Mouse (Mus musculus) embryonic facial prominence, embryonic 11.5 days (tissue): ENCODE measurements around the gene Mre11a. TPM values are rescaled to one million over a fixed set of nuclear protein-coding genes. Genes with fewer than 3 reads are reported as not detected.

Source experiments
- ATAC-seq: fragments of 200-750 bp; cut with Nextera tagmentation; replicated peaks from 2 replicates; pipeline ENCODE4 v1.8.0; 2017; ENCODE audit warnings: low read depth; ENCODE audit not compliant: insufficient number of reproducible peaks, low FRiP score, low TSS enrichment
- DNase-seq: peaks from one replicate; pipeline ENCODE4 v3.0.0-alpha.2; 2015; ENCODE audit warnings: low spot score
- H3K27ac ChIP-seq: fragments of 300-500 bp; sonication (generic); replicated peaks from 2 replicates; pipeline ENCODE4 v1.5.1; 2014; ENCODE audit warnings: mild to moderate bottlenecking, low read depth, low read length, control low read depth
- H3K27me3 ChIP-seq: fragments of 300-500 bp; sonication (generic); 2 replicates; pipeline ENCODE4 v1.6.1; 2014; ENCODE audit warnings: mild to moderate bottlenecking, low read length, moderate library complexity, mixed read lengths; ENCODE audit not compliant: control insufficient read depth, insufficient read depth
- H3K36me3 ChIP-seq: fragments of 300-500 bp; sonication (generic); replicated peaks from 2 replicates; pipeline ENCODE4 v1.6.1; 2014; ENCODE audit warnings: low read depth, mild to moderate bottlenecking, low read length, moderate library complexity, mixed read lengths; ENCODE audit not compliant: control insufficient read depth, insufficient read depth
- H3K4me1 ChIP-seq: fragments of 300-500 bp; sonication (generic); 2 replicates; pipeline ENCODE4 v1.6.1; 2014; ENCODE audit warnings: low read length, mixed read lengths; ENCODE audit not compliant: control insufficient read depth, insufficient read depth
- H3K4me2 ChIP-seq: fragments of 300-500 bp; sonication (generic); 2 replicates; pipeline ENCODE4 v1.6.1; 2014; ENCODE audit warnings: low read depth, mild to moderate bottlenecking, control low read depth, low read length, moderate library complexity
- H3K4me3 ChIP-seq: fragments of 300-500 bp; sonication (generic); 2 replicates; pipeline ENCODE4 v1.5.1; 2014; ENCODE audit warnings: low read depth, low read length, control low read depth
- H3K9ac ChIP-seq: fragments of 300-500 bp; sonication (generic); replicated peaks from 2 replicates; pipeline ENCODE4 v1.6.1; 2014; ENCODE audit warnings: mild to moderate bottlenecking, control low read depth, low read length
- H3K9me3 ChIP-seq: fragments of 300-500 bp; sonication (generic); replicated peaks from 2 replicates; pipeline ENCODE4 v1.6.1; 2016; ENCODE audit warnings: mild to moderate bottlenecking, low read length, inconsistent platforms, mixed read lengths; ENCODE audit not compliant: control insufficient read depth
- WGBS: fragments of 180-500 bp; shearing (Covaris S2); extraction: QIAGEN DNeasy Blood & Tissue Kit; methylation state at CpG from one replicate; pipeline ENCODE4 v1.1.7; 2014; 5-methylcytosine and 5-hydroxymethylcytosine counted together
- polyA plus RNA-seq: library from polyadenylated mRNA; unstranded; fragments of >200 nt; fragmentation: Nextera tagmentation; extraction: Ambion mirVana; gene quantifications from 2 replicates; pipeline ENCODE4 v1.2.1, GENCODE M21; 2014

Mre11a gene
- polyA plus RNA-seq, 1 experiment from 2014 or later: 39.2 TPM

DNA sequence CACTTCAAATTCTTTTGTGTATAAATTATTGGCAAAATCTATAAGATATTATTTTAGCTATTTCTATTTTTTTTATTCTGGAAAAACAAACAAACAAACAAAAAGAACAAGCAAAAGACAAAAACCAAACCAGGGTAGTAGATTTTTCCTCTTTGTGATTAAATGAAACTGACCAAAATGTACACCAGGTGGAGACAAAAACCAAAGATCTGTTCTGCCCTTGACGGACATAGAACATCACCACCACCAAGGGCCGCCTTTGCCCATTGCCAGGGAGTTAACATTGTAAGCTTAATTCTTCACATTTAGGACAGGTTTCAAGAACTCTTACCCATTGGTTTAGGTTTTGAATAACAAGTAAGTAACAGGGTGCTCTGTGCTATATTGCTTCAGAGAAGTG is 10.6 kb upstream of the Mre11a start:
- DNase-seq (no peak), ATAC-seq (no peak)
- Histone ChIP-seq H3K4me1 (peaks cover 3% of the 10 kb centered on the region; the same call in 1 of the 2 replicates), H3K9me3 (no peaks in the 10 kb centered on the region), H3K4me2 (no peak overlapping the region), H3K36me3 (no peaks in the 10 kb centered on the region), H3K9ac (no peak overlapping the region), H3K27ac (no peak overlapping the region), H3K27me3 (no peaks in the 10 kb centered on the region), H3K4me3 (no peak overlapping the region)
- WGBS: 52% methylated on average over 2 of the region's 2 CpGs

DNA sequence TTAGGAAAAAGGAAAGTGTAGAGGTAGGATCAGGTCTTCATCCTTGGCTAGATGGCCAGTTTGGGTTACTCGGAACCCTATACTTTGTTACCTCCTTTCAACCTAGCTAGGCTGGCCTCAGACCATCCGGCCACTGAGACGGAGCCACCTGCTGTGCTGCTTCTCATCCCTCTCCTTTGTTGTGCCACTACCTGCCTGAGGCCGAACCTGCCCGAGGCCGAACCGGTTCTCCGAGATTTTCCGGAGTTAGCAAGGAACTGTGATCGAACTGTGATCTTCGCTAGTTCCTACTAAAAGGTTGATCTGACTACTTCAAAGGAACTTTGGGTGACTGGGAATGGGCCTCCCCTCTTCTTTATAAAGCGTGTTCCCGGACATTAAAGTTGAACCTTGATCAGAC is 6.1 kb upstream of the Mre11a start:
- 36% methylated on average over 13 of the region's 13 CpGs for WGBS

DNA sequence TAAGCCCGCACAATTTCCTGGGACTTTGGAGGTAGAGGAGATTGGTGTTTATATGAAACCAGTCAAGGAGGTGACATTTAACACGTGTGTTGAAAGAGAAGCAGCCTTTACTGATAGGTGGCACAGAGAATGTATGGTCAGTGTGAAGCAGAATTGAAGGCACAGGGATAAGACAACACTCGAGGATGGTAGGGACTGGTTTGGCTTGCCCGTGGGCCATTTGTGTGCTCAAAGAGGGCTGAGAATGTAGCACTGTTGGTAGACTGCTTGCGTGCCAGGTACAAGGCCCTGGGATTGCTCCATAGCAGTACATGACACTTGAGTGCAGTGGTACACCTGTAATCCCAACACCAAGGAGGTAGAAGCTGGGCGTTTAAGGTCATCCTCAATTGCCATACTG is 2.9 kb downstream of the Mre11a start:
- 93% methylated on average over 6 of the region's 6 CpGs for WGBS
- ATAC-seq (no peak), DNase-seq (no peak)
- Histone ChIP-seq H3K4me1 (no peaks in the 10 kb centered on the region), H3K27ac (no peak overlapping the region), H3K4me2 (no peak overlapping the region), H3K36me3 (no peaks in the 10 kb centered on the region), H3K9ac (no peak overlapping the region), H3K9me3 (no peaks in the 10 kb centered on the region), H3K27me3 (no peaks in the 10 kb centered on the region), H3K4me3 (no peak overlapping the region)

More for the DNA sequence above, 6.1 kb upstream of the Mre11a start:
- Histone ChIP-seq H3K9ac (no peak overlapping the region), H3K9me3 (no peaks in the 10 kb centered on the region), H3K4me3 (no peak overlapping the region), H3K36me3 (peaks cover 3% of the 10 kb centered on the region), H3K4me1 (no peaks in the 10 kb centered on the region), H3K27me3 (no peaks in the 10 kb centered on the region), H3K27ac (no peak overlapping the region), H3K4me2 (no peak overlapping the region)
- DNase-seq (no peak), ATAC-seq (no peak)

DNA sequence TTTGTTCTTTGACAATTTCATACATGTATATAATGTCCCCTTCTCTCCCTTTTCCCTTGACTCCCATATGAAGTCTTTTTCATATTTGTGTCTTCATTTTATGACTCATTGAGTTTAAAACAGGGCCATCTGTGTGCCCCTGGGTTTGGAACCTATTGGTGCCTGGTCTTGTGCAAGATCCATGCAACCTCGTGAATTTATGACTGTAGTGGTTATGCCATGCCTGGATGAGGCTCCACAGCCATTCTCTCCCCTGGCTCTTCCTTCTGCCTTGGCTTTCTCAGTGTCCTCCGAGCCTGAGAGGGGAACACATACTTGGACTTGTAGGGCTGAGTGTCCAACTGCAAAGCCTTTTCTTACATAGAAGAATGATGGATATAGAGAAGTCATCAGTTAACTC is 21.3 kb downstream of the Mre11a start:
- no peak for DNase-seq
- WGBS: 90% methylated on average over 2 of the region's 2 CpGs
- H3K36me3 ChIP-seq: peaks cover 3% of the 10 kb centered on the region; the same call in 1 of the 2 replicates

DNA sequence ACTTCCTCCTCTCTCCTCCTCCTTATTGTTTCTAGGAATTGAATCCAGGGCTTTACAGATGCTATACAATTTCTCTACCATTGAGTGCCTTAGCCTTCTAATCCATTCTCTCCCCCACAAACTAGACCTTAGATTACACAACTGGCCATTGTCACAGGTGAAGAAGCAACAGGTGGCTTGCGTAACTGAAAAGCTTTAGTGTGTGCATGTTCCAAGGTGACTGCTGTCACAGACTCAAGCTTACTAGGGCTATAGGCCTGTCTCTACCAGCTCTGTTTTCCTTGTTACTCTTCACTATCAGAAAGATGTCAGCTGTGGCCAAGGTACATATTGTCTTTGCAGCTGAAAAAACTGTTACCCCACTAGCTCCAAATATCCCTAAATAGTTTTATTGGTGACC is 22.3 kb downstream of the Mre11a start:
- H3K27me3 ChIP-seq: no peaks in the 10 kb centered on the region
- H3K27ac ChIP-seq: no peak overlapping the region
- ATAC-seq (no peak), DNase-seq (no peak)
- H3K36me3 ChIP-seq: peaks cover 6% of the 10 kb centered on the region; the same call in 1 of the 2 replicates
- no peaks in the 10 kb centered on the region for H3K4me1 ChIP-seq
- no peak overlapping the region for H3K4me3 ChIP-seq
- no peak overlapping the region for H3K4me2 ChIP-seq
- no peaks in the 10 kb centered on the region for H3K9me3 ChIP-seq
- WGBS: 94% methylated on average over 1 of the region's 1 CpGs
- no peak overlapping the region for H3K9ac ChIP-seq

More for the DNA sequence above, 21.3 kb downstream of the Mre11a start:
- no peak overlapping the region for H3K4me3 ChIP-seq
- no peaks in the 10 kb centered on the region for H3K9me3 ChIP-seq
- no peak for ATAC-seq
- H3K27ac ChIP-seq: no peak overlapping the region
- H3K9ac ChIP-seq: no peak overlapping the region
- no peaks in the 10 kb centered on the region for H3K4me1 ChIP-seq
- no peak overlapping the region for H3K4me2 ChIP-seq
- H3K27me3 ChIP-seq: no peaks in the 10 kb centered on the region

DNA sequence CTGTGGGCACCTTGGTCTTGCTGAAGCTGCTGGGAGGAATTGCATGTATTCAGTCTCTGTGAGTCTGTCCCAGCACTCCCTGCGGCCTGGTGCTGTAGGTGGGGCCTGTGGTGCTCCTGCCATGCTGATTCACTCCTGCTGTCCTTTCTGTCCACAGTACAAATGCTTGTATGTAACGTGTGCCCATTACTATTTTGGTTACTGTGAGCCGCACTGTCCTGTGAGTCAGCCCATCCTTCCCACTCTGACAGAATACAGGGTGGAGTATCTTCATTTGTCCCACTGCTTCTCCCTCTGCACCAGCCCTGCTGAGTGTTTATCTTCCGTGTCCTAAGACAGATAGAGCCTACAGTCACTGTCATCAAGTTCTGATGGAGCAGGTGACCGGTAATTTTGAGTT is 25.7 kb downstream of the Mre11a start:
- ATAC-seq: no peak
- 95% methylated on average over 5 of the region's 5 CpGs for WGBS
- peaks cover 6% of the 10 kb centered on the region for H3K36me3 ChIP-seq

DNA sequence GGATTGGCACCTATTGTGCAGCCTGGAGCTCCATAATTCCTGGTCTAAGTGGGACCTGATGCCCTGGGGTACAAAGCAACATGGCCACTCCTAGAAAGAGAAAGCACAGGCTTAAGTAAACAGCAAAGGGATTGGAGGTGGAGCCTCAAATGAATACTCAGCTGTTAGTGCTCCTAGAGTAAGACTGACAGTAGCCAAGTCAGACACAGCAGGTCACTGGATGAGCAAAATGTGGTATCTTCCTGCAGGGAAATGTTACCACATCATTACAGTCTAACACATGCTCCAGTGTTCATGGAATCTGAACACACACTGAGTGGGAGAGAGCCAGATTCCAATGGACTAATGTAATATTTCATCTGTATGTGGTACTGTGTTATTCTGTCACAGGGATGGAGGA is 36.9 kb downstream of the Mre11a start:
- no peaks in the 10 kb centered on the region for H3K9me3 ChIP-seq
- H3K36me3 ChIP-seq: no peaks in the 10 kb centered on the region; the same call in none of the 2 replicates
- no peak for ATAC-seq
- no peak overlapping the region for H3K27ac ChIP-seq
- H3K27me3 ChIP-seq: no peaks in the 10 kb centered on the region
- no peak overlapping the region for H3K9ac ChIP-seq
- H3K4me3 ChIP-seq: no peak overlapping the region
- H3K4me2 ChIP-seq: no peak overlapping the region
- DNase-seq: no peak
- no peaks in the 10 kb centered on the region for H3K4me1 ChIP-seq

More for the DNA sequence above, 25.7 kb downstream of the Mre11a start:
- Histone ChIP-seq H3K27ac (no peak overlapping the region), H3K4me2 (no peak overlapping the region), H3K4me1 (no peaks in the 10 kb centered on the region), H3K9me3 (no peaks in the 10 kb centered on the region), H3K4me3 (no peak overlapping the region), H3K9ac (no peak overlapping the region), H3K27me3 (no peaks in the 10 kb centered on the region)
- DNase-seq: no peak

DNA sequence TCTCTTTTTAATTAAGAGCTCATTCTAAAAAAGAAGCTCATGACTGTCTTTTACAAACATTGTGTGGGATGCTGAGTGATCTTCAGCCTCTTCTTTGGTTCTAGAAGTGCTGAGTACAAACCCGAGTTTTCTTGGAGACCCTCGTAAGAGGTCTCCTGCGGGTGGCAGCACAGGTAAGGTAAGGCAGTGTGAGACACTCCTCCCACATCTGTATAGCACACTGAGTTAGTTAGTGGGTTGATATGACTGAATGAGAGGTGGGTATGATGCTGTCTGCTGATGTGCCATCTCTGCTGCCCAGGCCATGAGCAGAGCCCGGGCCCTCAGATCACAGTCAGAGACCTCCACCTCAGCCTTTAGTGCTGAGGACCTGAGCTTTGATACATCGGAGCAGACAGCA is 40.4 kb downstream of the Mre11a start:
- no peaks in the 10 kb centered on the region for H3K4me1 ChIP-seq
- H3K36me3 ChIP-seq: no peaks in the 10 kb centered on the region; the same call in 1 of the 2 replicates
- no peak overlapping the region for H3K27ac ChIP-seq
- DNase-seq (no peak), ATAC-seq (no peak)
- H3K4me3 ChIP-seq: no peak overlapping the region
- H3K9ac ChIP-seq: no peak overlapping the region
- no peak overlapping the region for H3K4me2 ChIP-seq
- WGBS: 92% methylated on average over 5 of the region's 5 CpGs
- no peaks in the 10 kb centered on the region for H3K9me3 ChIP-seq
- H3K27me3 ChIP-seq: no peaks in the 10 kb centered on the region
